In the genomic region with DNA sequence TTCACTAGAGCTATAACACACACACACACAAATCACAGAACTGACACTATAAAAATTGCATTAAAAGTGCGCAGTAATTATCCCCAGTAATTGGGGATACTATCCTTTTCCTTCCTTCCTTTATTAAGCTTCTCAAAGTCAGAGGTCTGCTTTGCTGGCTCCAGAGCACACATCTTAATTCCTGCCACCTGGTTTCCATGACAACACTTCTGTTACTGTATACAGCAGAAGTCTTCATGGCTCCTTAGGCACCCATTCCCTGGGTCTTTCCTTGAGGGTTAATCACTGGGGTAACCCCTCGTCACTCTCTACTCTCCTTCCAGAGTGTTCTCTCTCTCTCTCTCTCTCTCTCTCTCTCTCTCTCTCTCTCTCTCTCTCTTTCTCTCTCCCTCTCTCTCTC, we compare ENCODE assay signal across 23 mouse cellular contexts.
DNase-seq lines count a peak whose midpoint lies in the region; ATAC-seq lines count a peak whose summit lies in the region.
"Had no signal": no experiment of that assay in that cellular context is flagged by ENCODE, and none has a peak within 500 bp of the region (broad histone marks: within the 10 kb centered on the region; RNA-seq: fewer than 3 reads in every experiment).

No protein-coding gene starts in this region.

- no peak overlapping the region for H3K27ac ChIP-seq in embryonic facial prominence, embryonic 11.5 days (replicated peaks; ENCODE audit: low read depth, low read length)
- no peak overlapping the region for H3K27ac ChIP-seq in embryonic facial prominence, embryonic 10.5 days (replicated peaks)
- H3K27ac ChIP-seq in limb, embryonic 12.5 days = peak overlapping the region; percentile 73; the same call in 1 of the 2 replicates
- no peak overlapping the region for H3K27ac ChIP-seq in limb, embryonic 10.5 days
- no peak overlapping the region for H3K27ac ChIP-seq in heart, embryonic 10.5 days
- H3K27ac ChIP-seq: forebrain, embryonic 10.5 days; hindbrain, embryonic 10.5 days had no signal

- no peaks in the 10 kb centered on the region for H3K9me3 ChIP-seq in embryonic facial prominence, embryonic 11.5 days (replicated peaks; ENCODE audit: control insufficient read depth, low read length)
- no peaks in the 10 kb centered on the region for H3K9me3 ChIP-seq in embryonic facial prominence, embryonic 10.5 days
- no peaks in the 10 kb centered on the region for H3K9me3 ChIP-seq in limb, embryonic 12.5 days
- no peaks in the 10 kb centered on the region for H3K9me3 ChIP-seq in limb, embryonic 10.5 days (replicated peaks)
- no peaks in the 10 kb centered on the region for H3K9me3 ChIP-seq in heart, embryonic 10.5 days
- H3K9me3 ChIP-seq: forebrain, embryonic 10.5 days; hindbrain, embryonic 10.5 days; megakaryocyte, embryonic 14.5 days had no signal

- H3K9ac ChIP-seq in embryonic facial prominence, embryonic 11.5 days (replicated peaks; ENCODE audit: low read length) = no peak overlapping the region
- no peak overlapping the region for H3K9ac ChIP-seq in limb, embryonic 12.5 days (replicated peaks)
- H3K9ac ChIP-seq: liver, postnatal 0 days had no signal

- H3K27me3 ChIP-seq in embryonic facial prominence, embryonic 11.5 days (ENCODE audit: control insufficient read depth, insufficient read depth, low read length) = no peaks in the 10 kb centered on the region
- no peaks in the 10 kb centered on the region for H3K27me3 ChIP-seq in embryonic facial prominence, embryonic 10.5 days (replicated peaks; ENCODE audit: low read depth, poor library complexity, severe bottlenecking)
- no peaks in the 10 kb centered on the region for H3K27me3 ChIP-seq in limb, embryonic 12.5 days
- H3K27me3 ChIP-seq in limb, embryonic 10.5 days (ENCODE audit: low read depth, poor library complexity, severe bottlenecking) = no peaks in the 10 kb centered on the region
- peaks cover 3% of the 10 kb centered on the region for H3K27me3 ChIP-seq in heart, embryonic 10.5 days (ENCODE audit: insufficient read depth, poor library complexity, severe bottlenecking)
- H3K27me3 ChIP-seq: megakaryocyte, embryonic 14.5 days; Patski had no signal

- WGBS in embryonic facial prominence, embryonic 11.5 days = 58% methylated on average over 2 of the region's 2 CpGs
- WGBS in embryonic facial prominence, embryonic 10.5 days = 79% methylated on average over 2 of the region's 2 CpGs
- WGBS in limb, embryonic 12.5 days = 21% methylated on average over 2 of the region's 2 CpGs
- 67% methylated on average over 2 of the region's 2 CpGs for WGBS in limb, embryonic 10.5 days
- 82% methylated on average over 2 of the region's 2 CpGs for WGBS in heart, embryonic 10.5 days

- H3K4me2 ChIP-seq in embryonic facial prominence, embryonic 11.5 days (ENCODE audit: low read depth, low read length) = no peak overlapping the region
- H3K4me2 ChIP-seq in limb, embryonic 12.5 days = no peak overlapping the region

- no peaks in the 10 kb centered on the region for H3K36me3 ChIP-seq in embryonic facial prominence, embryonic 11.5 days (replicated peaks; ENCODE audit: control insufficient read depth, insufficient read depth, low read depth, low read length)
- H3K36me3 ChIP-seq in embryonic facial prominence, embryonic 10.5 days (replicated peaks) = no peaks in the 10 kb centered on the region
- H3K36me3 ChIP-seq in limb, embryonic 12.5 days = no peaks in the 10 kb centered on the region
- H3K36me3 ChIP-seq in limb, embryonic 10.5 days = no peaks in the 10 kb centered on the region
- no peaks in the 10 kb centered on the region for H3K36me3 ChIP-seq in heart, embryonic 10.5 days
- H3K36me3 ChIP-seq: forebrain, embryonic 10.5 days; hindbrain, embryonic 10.5 days had no signal

- H3K4me1 ChIP-seq in embryonic facial prominence, embryonic 11.5 days (ENCODE audit: control insufficient read depth, insufficient read depth, low read length) = no peaks in the 10 kb centered on the region
- peaks cover 13% of the 10 kb centered on the region for H3K4me1 ChIP-seq in embryonic facial prominence, embryonic 10.5 days
- H3K4me1 ChIP-seq in limb, embryonic 12.5 days (replicated peaks) = peaks cover 21% of the 10 kb centered on the region
- H3K4me1 ChIP-seq in limb, embryonic 10.5 days = peaks cover 15% of the 10 kb centered on the region
- H3K4me1 ChIP-seq in heart, embryonic 10.5 days = no peaks in the 10 kb centered on the region
- H3K4me1 ChIP-seq: forebrain, embryonic 10.5 days; hindbrain, embryonic 10.5 days; megakaryocyte, embryonic 14.5 days had no signal

- peak; percentile 76 for DNase-seq in embryonic facial prominence, embryonic 11.5 days (ENCODE audit: low spot score)
- no peak for DNase-seq in embryonic facial prominence, embryonic 10.5 days (ENCODE audit: low spot score)
- DNase-seq in limb, embryonic 10.5 days (ENCODE audit: low spot score) = no peak
- DNase-seq in embryo, embryonic 11 days = peak; percentile 46
- peak; percentile 26 for DNase-seq in mesoderm, embryonic 11.5 days (ENCODE audit: low read depth, low spot score)
- no peak for DNase-seq in heart, embryonic 10.5 days (ENCODE audit: low spot score)
- DNase-seq in cerebellum, postnatal 36 days = no peak
- DNase-seq: adrenal gland, postnatal 14 days; cerebellum, adult 18-20 months; cerebellum, postnatal 25 days; liver, postnatal 0 days; lung, postnatal 10 days; right cerebral cortex, postnatal 25 days; thymus, postnatal 4 days had no signal

- ATAC-seq in embryonic facial prominence, embryonic 11.5 days (replicated peaks; ENCODE audit: insufficient number of reproducible peaks, low FRiP score, low TSS enrichment, low read depth) = no peak
- peak; percentile 63; the same call in 1 of the 2 replicates for ATAC-seq in limb, embryonic 12.5 days (ENCODE audit: insufficient number of reproducible peaks, insufficient read depth, low FRiP score, low TSS enrichment, low read depth)
- ATAC-seq: activated CD4-positive, CD25-positive, alpha-beta regulatory T cell, adult 4 months; CD4-positive, CD25-positive, alpha-beta regulatory T cell, adult 4 months; intestine, postnatal 0 days; liver, postnatal 0 days; Patski had no signal

- H3K4me3 ChIP-seq in embryonic facial prominence, embryonic 11.5 days (ENCODE audit: low read depth, low read length) = no peak overlapping the region
- no peak overlapping the region for H3K4me3 ChIP-seq in embryonic facial prominence, embryonic 10.5 days
- H3K4me3 ChIP-seq in limb, embryonic 12.5 days (replicated peaks) = no peak overlapping the region
- H3K4me3 ChIP-seq in limb, embryonic 10.5 days = no peak overlapping the region
- no peak overlapping the region for H3K4me3 ChIP-seq in heart, embryonic 10.5 days
- H3K4me3 ChIP-seq: forebrain, embryonic 10.5 days; hindbrain, embryonic 10.5 days; megakaryocyte, embryonic 14.5 days; myocyte had no signal

Comparison
In these comparisons a context has a peak if more than half of its experiments do, and no peak if none do; other contexts are left out.
1. DNase-seq: peak in embryonic facial prominence, embryonic 11.5 days (single experiment), embryo, embryonic 11 days (single experiment) and mesoderm, embryonic 11.5 days (single experiment); none in embryonic facial prominence, embryonic 10.5 days (single experiment), limb, embryonic 10.5 days (single experiment), heart, embryonic 10.5 days (single experiment) and cerebellum, postnatal 36 days (0 of 2).